Mouse (Mus musculus) brain, embryonic 14.5 days (tissue): ENCODE results near the gene Cpne5. TPM values are rescaled to one million over a fixed set of nuclear protein-coding genes. Genes with fewer than 3 reads are reported as not detected.

Experiments used
- DNase-seq: peaks from one replicate; pipeline ENCODE4 v3.0.0-alpha.2; 2011; ENCODE audit warnings: low read depth
- CTCF ChIP-seq: fragments of 200-500 bp; IDR thresholded peaks from 2 replicates; pipeline ENCODE4 v1.5.1; 2012; ENCODE audit warnings: inconsistent platforms, mild to moderate bottlenecking, moderate library complexity, borderline replicate concordance; ENCODE audit not compliant: insufficient read depth, insufficient read length; ENCODE audit errors: extremely low read depth
- POLR2A ChIP-seq: fragments of 200-500 bp; IDR thresholded peaks from 2 replicates; pipeline ENCODE4 v1.6.1; 2012; ENCODE audit warnings: mild to moderate bottlenecking, inconsistent platforms, borderline replicate concordance; ENCODE audit not compliant: poor library complexity, insufficient read depth, insufficient read length, severe bottlenecking; ENCODE audit errors: extremely low read depth
- polyA plus RNA-seq: library from polyadenylated mRNA; depleted of rRNA; stranded (reverse); fragments of >200 nt; gene quantifications from 2 replicates; pipeline ENCODE4 v1.2.3, GENCODE M21; 2012

Gene Cpne5
- polyA plus RNA-seq, 1 experiment, result 37.8 TPM

- no peak for DNase-seq
- TF ChIP-seq POLR2A (no peak), CTCF (no peak)
Observed at GRCm38 (mm10) chr17:29231109-29231508, 6.9 kb downstream of the Cpne5 start.

DNA sequence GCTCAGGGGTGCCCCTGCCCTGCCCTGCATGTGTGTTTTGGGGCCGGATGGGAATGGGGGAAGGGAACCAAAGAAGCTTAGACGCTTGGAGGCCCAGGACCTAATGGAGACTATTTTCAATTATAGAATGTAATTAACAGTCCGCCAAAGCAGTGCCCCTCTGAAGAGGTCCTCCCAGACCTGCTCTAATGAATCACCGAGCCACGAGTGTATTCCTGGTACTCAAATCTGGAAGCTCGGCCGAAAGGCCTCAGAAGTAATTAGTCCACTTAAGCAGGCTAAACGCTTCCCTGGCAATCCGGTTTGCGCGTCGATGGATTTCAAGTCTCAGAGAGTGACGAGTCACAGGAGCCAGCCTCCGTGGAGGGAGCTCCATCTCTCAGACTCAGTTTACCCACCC, 17.3 kb downstream of the Cpne5 start:
- DNase-seq, result peak; percentile 67
- TF ChIP-seq POLR2A (no peak), CTCF (no peak)

DNA sequence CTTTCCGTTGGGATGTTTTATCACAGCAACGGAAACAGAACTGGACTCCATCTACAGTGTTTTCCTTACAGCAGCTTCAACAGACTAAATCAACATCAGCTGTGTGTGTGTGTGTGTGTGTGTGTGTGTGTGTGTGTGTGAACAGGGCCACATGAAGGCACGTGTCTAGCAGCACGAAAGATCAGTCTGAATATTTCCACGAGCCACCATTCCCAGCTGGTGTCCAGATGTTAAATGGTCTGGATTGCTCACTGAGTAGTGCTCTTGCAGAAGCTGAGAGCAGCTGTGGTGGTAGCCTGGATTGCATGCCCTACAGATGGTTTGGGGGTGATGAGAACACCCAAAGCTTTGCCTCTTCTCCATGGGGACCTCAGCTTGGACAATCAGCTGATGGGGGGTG, 19.9 kb downstream of the Cpne5 start:
- DNase-seq, result no peak
- TF ChIP-seq POLR2A, result no peak
- TF ChIP-seq CTCF, result no peak

GRCm38 (mm10) chr17:29216078-29216477, 21.9 kb downstream of the Cpne5 start:
- DNase-seq, result peak; percentile 37
- TF ChIP-seq CTCF (no peak), POLR2A (no peak)

- peak; percentile 71 for DNase-seq
- no peak for TF ChIP-seq CTCF
- no peak for TF ChIP-seq POLR2A
Observed at GRCm38 (mm10) chr17:29214655-29215054, 23.3 kb downstream of the Cpne5 start.

DNA sequence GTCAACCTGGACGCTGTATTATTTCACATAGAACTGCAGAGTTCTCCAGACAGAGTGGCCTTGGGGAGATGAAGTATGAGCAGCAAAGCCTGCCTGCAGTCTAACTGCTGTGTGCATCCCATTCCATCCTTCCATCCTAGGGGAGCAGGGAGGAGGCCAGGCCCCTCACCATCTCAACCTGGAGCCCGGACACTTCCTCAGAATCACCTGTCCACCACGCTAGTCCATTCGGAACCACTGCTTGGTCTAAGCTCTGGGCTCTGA, 23.8 kb downstream of the Cpne5 start:
- TF ChIP-seq CTCF, result no peak
- TF ChIP-seq POLR2A, result no peak
- DNase-seq, result no peak

DNA sequence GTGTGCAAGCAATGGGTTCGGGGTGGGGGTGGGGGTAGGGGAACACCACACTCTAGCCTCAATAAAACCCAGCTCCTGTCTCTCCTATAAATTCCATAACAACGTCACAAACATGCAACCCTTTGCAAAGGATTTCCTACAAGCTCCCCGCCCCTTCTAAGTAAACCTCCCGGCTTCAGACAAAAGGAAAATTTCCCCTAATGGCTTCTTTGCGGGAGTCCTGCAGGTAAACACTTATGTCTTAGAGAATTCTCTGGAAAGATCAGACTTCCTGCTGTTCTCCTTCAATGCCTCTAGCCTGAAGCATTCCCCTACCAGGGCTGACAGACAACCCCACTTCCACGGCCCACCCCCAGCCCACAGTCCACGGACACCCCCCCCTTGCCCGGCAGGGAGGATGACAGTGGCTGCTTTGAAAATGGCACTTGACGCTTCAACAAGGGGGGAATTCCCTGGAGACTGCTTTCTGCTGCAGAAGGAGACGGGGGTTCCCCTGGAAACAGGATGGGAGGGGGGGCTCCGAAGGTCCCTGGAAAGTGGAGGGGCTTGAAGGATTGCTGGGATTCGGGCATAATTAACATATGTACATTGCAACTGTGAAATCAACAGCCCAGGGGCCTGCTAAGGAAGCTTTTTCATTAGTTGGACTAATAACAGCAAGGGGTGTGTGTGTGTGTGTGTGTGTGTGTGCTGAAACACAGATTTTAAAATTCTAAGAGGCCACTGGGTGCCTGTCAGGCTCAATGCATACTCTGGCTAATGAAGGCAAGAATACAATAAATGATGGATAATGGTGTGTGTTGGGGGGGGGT, 24.4 kb downstream of the Cpne5 start:
- DNase-seq, result peak; percentile 95
- no peak for TF ChIP-seq POLR2A
- TF ChIP-seq CTCF, result no peak

DNA sequence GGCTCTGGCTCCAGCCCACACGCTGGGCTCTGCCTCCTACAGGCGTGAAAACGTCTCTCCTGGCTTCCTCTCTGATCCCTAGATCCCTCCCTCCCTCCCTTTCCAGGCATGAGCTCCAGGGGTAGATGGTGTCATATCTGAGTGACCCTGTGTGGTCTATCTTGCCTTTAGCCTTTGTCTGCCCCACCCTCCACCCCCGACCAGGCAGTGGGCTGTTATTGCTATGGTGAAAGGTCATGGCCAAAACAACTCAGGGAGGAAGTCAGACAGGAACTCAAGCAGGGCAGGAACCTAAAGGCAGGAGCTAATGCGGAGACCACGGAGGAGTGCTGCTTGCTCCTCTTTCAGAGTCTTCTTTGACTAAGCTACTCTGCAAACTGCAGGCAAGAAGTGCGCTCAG, 26.1 kb downstream of the Cpne5 start:
- no peak for DNase-seq
- TF ChIP-seq CTCF, result no peak
- no peak for TF ChIP-seq POLR2A

- TF ChIP-seq CTCF, result no peak
- no peak for TF ChIP-seq POLR2A
- no peak for DNase-seq
Observed at GRCm38 (mm10) chr17:29210037-29210436, 27.9 kb downstream of the Cpne5 start.

- DNase-seq, result no peak
- no peak for TF ChIP-seq POLR2A
- TF ChIP-seq CTCF, result no peak
Observed at GRCm38 (mm10) chr17:29206052-29206451, 31.9 kb downstream of the Cpne5 start.

- TF ChIP-seq POLR2A, result no peak
- no peak for TF ChIP-seq CTCF
- no peak for DNase-seq
Observed at GRCm38 (mm10) chr17:29202604-29203003, 35.4 kb downstream of the Cpne5 start.

- TF ChIP-seq POLR2A, result no peak
- TF ChIP-seq CTCF, result no peak
- peak; percentile 28 for DNase-seq
Observed at GRCm38 (mm10) chr17:29199821-29200220, 38.1 kb downstream of the Cpne5 start.
